Mouse (Mus musculus): ENCODE results near the gene Clstn2.

GRCm38 (mm10) chr9:97517006-97517405 is 516.0 kb downstream of the Clstn2 start:
- no peak for TF ChIP-seq CTCF (IDR thresholded peaks at IDR 0.05; ENCODE audit: low read depth, low read length)
- no peak for TF ChIP-seq POLR2A (IDR thresholded peaks at IDR 0.05; ENCODE audit: extremely low read depth, insufficient read depth, low read length)

Measured in liver, adult 2 months (tissue).